Mouse (Mus musculus) cerebellum, adult 2 months (tissue): ENCODE measurements around the gene P2ry6.

Experiments used
- CTCF ChIP-seq: fragments of 200-500 bp; IDR thresholded peaks from 2 replicates; pipeline ENCODE4 v1.5.1; 2011; ENCODE audit warnings: low read depth, mild to moderate bottlenecking, control low read depth, low read length, moderate library complexity, borderline replicate concordance; ENCODE audit not compliant: insufficient read depth
- POLR2A ChIP-seq: fragments of 200-500 bp; IDR thresholded peaks from 2 replicates; pipeline ENCODE4 v1.6.1; 2011; ENCODE audit warnings: low read length, control low read depth, borderline replicate concordance; ENCODE audit not compliant: insufficient read depth

GRCm38 (mm10) chr7:100931316-100931925 is 43.0 kb downstream of the P2ry6 start:
- TF ChIP-seq CTCF (no peak), POLR2A (no peak)
